ENCODE assay signal across 16 mouse cellular contexts in genomic region chr17:67136421-67136820, GRCm38 (mm10).
DNase-seq lines count a peak whose midpoint lies in the region; ATAC-seq lines count a peak whose summit lies in the region.
"Had no signal": no experiment of that assay in that cellular context is flagged by ENCODE, and none has a peak within 500 bp of the region (broad histone marks: within the 10 kb centered on the region; RNA-seq: fewer than 3 reads in every experiment).

No protein-coding gene starts in this region.

- ATAC-seq in hindbrain, embryonic 12.5 days (ENCODE audit: low FRiP score) = no peak
- ATAC-seq: intestine, embryonic 16.5 days; midbrain, embryonic 16.5 days had no signal

- no peaks in the 10 kb centered on the region for H3K36me3 ChIP-seq in hindbrain, embryonic 12.5 days
- H3K36me3 ChIP-seq: hindbrain, embryonic 10.5 days; neural tube, embryonic 13.5 days had no signal

- WGBS in hindbrain, embryonic 12.5 days = 81% methylated on average over 8 of the region's 8 CpGs

- no peak overlapping the region for H3K9ac ChIP-seq in hindbrain, embryonic 12.5 days
- H3K9ac ChIP-seq: neural tube, embryonic 13.5 days had no signal

- H3K4me1 ChIP-seq in hindbrain, embryonic 12.5 days = peaks cover 8% of the 10 kb centered on the region

- no peak overlapping the region for H3K27ac ChIP-seq in hindbrain, embryonic 12.5 days
- H3K27ac ChIP-seq: hindbrain, embryonic 10.5 days; neural tube, embryonic 13.5 days had no signal

- H3K4me3 ChIP-seq in hindbrain, embryonic 12.5 days = no peak overlapping the region
- H3K4me3 ChIP-seq: hindbrain, embryonic 10.5 days; neural tube, embryonic 13.5 days had no signal

- no peaks in the 10 kb centered on the region for H3K27me3 ChIP-seq in hindbrain, embryonic 12.5 days
- H3K27me3 ChIP-seq: neural tube, embryonic 13.5 days had no signal

- H3K4me2 ChIP-seq in hindbrain, embryonic 12.5 days (replicated peaks) = no peak overlapping the region
- H3K4me2 ChIP-seq: neural tube, embryonic 13.5 days had no signal

- peak; percentile 92 for DNase-seq in heart, adult 11 months
- no peak for DNase-seq in heart, adult 8-10 months (ENCODE audit: low spot score)
- DNase-seq in ovary, postnatal 36 days (ENCODE audit: low spot score) = peak; percentile 23
- DNase-seq in ovary, postnatal 10 days (ENCODE audit: low spot score) = no peak
- DNase-seq in heart, postnatal 4 days = peak; percentile 63
- DNase-seq in gastrocnemius, adult 8-10 months (ENCODE audit: low spot score in 2 of 2) = no peak
- no peak for DNase-seq in kidney, adult 9 months
- DNase-seq: adrenal gland, postnatal 14 days; B cell, adult 2 months; lung, postnatal 4 days; thymus, adult 2 months had no signal

- H3K9me3 ChIP-seq in hindbrain, embryonic 12.5 days (replicated peaks) = no peaks in the 10 kb centered on the region
- H3K9me3 ChIP-seq: hindbrain, embryonic 10.5 days; neural tube, embryonic 13.5 days had no signal

Comparison
In these comparisons a context has a peak if more than half of its experiments do, and no peak if none do; other contexts are left out.
1. DNase-seq: peak in heart, adult 11 months (single experiment), ovary, postnatal 36 days (single experiment) and heart, postnatal 4 days (single experiment); none in heart, adult 8-10 months (single experiment), ovary, postnatal 10 days (single experiment), gastrocnemius, adult 8-10 months (0 of 2) and kidney, adult 9 months (single experiment).